Mouse (Mus musculus) right cerebral cortex, adult 2 months (tissue): ENCODE measurements at regions not wholly inside any gene's neighbourhood (a gene's known extent, or its start where the extent isn't known, plus 50 kb on each side); places are given as distances from the start of the nearest gene placed in this dataset.

Experiments
- DNase-seq, 2 experiments: peaks; one replicate each; pipeline ENCODE4 v3.0.0; 2021 to 2022; ENCODE audit warnings: low spot score in 2 of 2

- peak; percentile 6 to 8 for DNase-seq
Measured at GRCm38 (mm10) chr1:158161533-158161932, 194.6 kb downstream of the Brinp2 start.

- DNase-seq: no peak
Measured at GRCm38 (mm10) chr1:158163411-158163810, 192.7 kb downstream of the Brinp2 start.

DNA sequence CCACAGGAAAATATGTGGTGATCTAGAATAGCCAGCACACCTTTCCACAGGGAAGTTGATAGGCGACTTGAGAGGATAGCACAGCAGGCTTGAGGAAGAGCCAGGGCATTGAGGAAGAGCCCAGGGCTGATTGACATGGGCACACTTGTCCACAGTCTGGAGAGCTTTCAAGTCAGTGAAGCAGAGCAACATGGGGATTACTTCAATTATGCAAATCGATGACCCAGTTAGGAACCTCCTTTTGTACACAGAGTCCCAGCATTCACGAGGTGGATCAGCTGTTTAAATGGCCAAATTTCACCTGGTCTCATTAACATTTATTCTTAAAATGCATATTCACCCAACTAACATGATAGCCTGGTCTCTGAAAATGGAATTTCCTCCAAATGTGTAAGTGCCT lies 186.1 kb downstream of the Brinp2 start:
- no peak for DNase-seq

- DNase-seq: peak in 1 of 2 experiments; percentile 12
Measured at GRCm38 (mm10) chr1:158180095-158180494, 176.0 kb downstream of the Brinp2 start.

- no peak for DNase-seq
Measured at GRCm38 (mm10) chr1:158181296-158181695, 174.8 kb downstream of the Brinp2 start.

- no peak for DNase-seq
Measured at GRCm38 (mm10) chr1:158187651-158188050, 168.5 kb downstream of the Brinp2 start.

DNA sequence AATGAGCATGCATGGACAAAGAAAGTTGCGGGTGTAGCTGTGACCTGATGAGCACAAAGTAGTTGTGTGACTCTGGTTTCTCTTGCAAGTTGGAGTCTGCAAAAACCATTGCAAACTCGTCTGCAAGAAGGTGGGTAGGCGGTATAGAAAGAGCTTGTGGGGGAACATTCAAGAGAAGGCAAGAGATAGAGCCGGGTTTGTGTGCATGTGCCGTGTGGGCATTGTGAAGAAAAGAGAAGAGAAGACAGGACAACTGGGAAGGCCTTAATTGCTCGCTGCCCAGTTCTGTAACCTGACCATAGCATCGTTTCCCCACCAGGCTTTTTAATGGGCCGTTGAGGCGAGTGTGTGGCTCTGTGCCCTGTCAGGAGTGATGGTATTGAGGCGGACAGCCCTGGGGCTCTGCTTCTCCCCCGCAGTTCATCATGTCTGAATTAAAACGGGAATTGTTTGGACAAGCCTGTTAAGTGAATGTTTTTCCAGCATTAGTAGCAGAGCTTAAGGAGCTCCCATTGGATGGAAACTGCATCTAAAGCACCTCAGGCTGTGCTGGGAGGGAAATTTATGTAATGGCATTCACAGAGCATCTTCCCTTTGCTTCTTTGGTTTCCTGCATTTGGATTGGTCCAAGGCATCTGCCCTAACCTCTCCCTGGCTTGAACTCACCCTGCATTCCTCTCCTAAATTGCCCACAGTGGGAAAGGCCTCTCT lies 163.1 kb downstream of the Brinp2 start:
- peak; percentile 71 to 75 for DNase-seq

DNA sequence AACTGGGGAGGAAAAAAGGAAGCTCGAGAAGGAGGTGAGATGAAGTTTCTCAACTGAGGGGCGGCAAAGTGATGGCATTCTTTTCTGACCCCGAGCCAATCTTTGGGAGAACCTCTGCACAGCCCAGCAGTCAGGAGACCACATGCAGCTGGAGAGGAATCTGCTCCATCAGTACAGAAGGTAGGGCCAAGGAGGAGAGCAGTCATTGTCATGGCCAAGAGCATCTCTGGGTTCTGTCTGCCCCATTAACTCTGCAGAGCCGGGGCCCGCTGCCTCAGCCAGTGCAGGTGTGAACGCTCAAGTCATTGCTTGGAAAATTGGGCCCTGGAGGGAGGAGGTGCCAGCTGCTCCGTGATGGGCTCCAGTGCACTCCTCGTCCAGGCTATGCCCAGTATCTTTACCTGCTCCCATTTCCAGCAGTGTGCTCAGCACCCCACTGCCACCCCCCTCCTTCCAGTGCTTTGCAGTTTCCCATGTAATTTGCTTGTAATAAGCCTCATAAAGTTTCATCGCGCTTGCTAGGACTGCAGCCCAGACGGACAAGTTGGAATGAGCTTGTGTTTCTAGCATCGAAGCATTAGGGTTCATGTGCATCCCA lies 162.1 kb downstream of the Brinp2 start:
- no peak for DNase-seq
